In genomic region chr2:156705473-156705872, GRCm38 (mm10) we compare ENCODE assay signal across 9 mouse cellular contexts.
A peak's percentile ranks its signal among the peaks of the same experiment; 100 is the strongest.
DNase-seq lines count a peak whose midpoint lies in the region; ATAC-seq and TF ChIP-seq lines count a peak whose summit lies in the region.
"Had no signal": no experiment of that assay in that cellular context is flagged by ENCODE, and none has a peak within 500 bp of the region (broad histone marks: within the 10 kb centered on the region; RNA-seq: fewer than 3 reads in every experiment).

No protein-coding gene starts in this region.

- TF ChIP-seq EP300 in heart, adult 2 months (IDR thresholded peaks at IDR 0.05; ENCODE audit: insufficient read depth, low read depth, low read length): peak; percentile 94

- no peaks in the 10 kb centered on the region for H3K9me3 ChIP-seq in heart, embryonic 11.5 days (replicated peaks; ENCODE audit: control insufficient read depth, low read length)
- H3K9me3 ChIP-seq in forebrain, embryonic 16.5 days (ENCODE audit: control insufficient read depth, low read length): no peaks in the 10 kb centered on the region
- no peaks in the 10 kb centered on the region for H3K9me3 ChIP-seq in midbrain, postnatal 0 days (ENCODE audit: low read length)
- H3K9me3 ChIP-seq: megakaryocyte, embryonic 14.5 days had no signal

- WGBS in heart, adult 2 months: 16% methylated on average over 6 of the region's 6 CpGs
- 15% methylated on average over 6 of the region's 6 CpGs for WGBS in heart, embryonic 11.5 days (ENCODE audit: insufficient replicate concordance)
- 19% methylated on average over 6 of the region's 6 CpGs for WGBS in forebrain, embryonic 16.5 days
- 21% methylated on average over 6 of the region's 6 CpGs for WGBS in midbrain, postnatal 0 days

- no peaks in the 10 kb centered on the region for H3K4me1 ChIP-seq in heart, adult 2 months (ENCODE audit: control insufficient read depth, insufficient read depth, low read length)
- no peaks in the 10 kb centered on the region for H3K4me1 ChIP-seq in heart, embryonic 11.5 days (ENCODE audit: control insufficient read depth, insufficient read depth, low read length)
- no peaks in the 10 kb centered on the region for H3K4me1 ChIP-seq in forebrain, embryonic 16.5 days (replicated peaks; ENCODE audit: control insufficient read depth, insufficient read depth, low read length)
- no peaks in the 10 kb centered on the region for H3K4me1 ChIP-seq in midbrain, postnatal 0 days (ENCODE audit: insufficient read depth, low read length)

- H3K27ac ChIP-seq in heart, adult 2 months: no peak overlapping the region
- no peak overlapping the region for H3K27ac ChIP-seq in heart, embryonic 11.5 days (ENCODE audit: low read depth, low read length)
- H3K27ac ChIP-seq in forebrain, embryonic 16.5 days (ENCODE audit: low read length): no peak overlapping the region
- no peak overlapping the region for H3K27ac ChIP-seq in midbrain, postnatal 0 days (ENCODE audit: low read depth, low read length)

- no peak; the same call in 1 of the 2 replicates for TF ChIP-seq CTCF in heart, adult 2 months (IDR thresholded peaks at IDR 0.05)
- TF ChIP-seq CTCF in midbrain, postnatal 0 days (IDR thresholded peaks at IDR 0.05): peak; percentile 98

- H3K4me3 ChIP-seq in heart, adult 2 months: no peak overlapping the region
- H3K4me3 ChIP-seq in heart, embryonic 11.5 days (ENCODE audit: low read depth, low read length): no peak overlapping the region
- no peak overlapping the region for H3K4me3 ChIP-seq in forebrain, embryonic 16.5 days (replicated peaks; ENCODE audit: low read length)
- no peak overlapping the region for H3K4me3 ChIP-seq in midbrain, postnatal 0 days (ENCODE audit: low read depth, low read length)
- H3K4me3 ChIP-seq: megakaryocyte, embryonic 14.5 days had no signal

- intact Hi-C loops in heart, adult 2 months (cut with DNase I): loop anchor here (1.0 kb wide), 3 partner anchors 92 to 175 kb away; partner anchors contain the start of gene Dlgap4
- intact Hi-C loops in left cerebral cortex, postnatal 4 days (cut with DNase I): loop anchor here (5.0 kb wide), 1 partner anchor 173 kb away; no protein-coding TSS in a partner anchor

- H3K9ac ChIP-seq in heart, adult 2 months (ENCODE audit: low read depth, low read length): no peak overlapping the region
- no peak overlapping the region for H3K9ac ChIP-seq in heart, embryonic 11.5 days (ENCODE audit: low read depth, low read length)
- H3K9ac ChIP-seq in forebrain, embryonic 16.5 days (replicated peaks; ENCODE audit: low read depth, low read length): no peak overlapping the region
- H3K9ac ChIP-seq in midbrain, postnatal 0 days (replicated peaks; ENCODE audit: low read length, poor library complexity, severe bottlenecking): no peak overlapping the region

- no peaks in the 10 kb centered on the region for H3K79me2 ChIP-seq in heart, adult 2 months (replicated peaks; ENCODE audit: control insufficient read depth, insufficient read depth, low read length)

- no peak for ATAC-seq in heart, embryonic 11.5 days (replicated peaks; ENCODE audit: insufficient number of reproducible peaks, low FRiP score, low TSS enrichment)
- peak; percentile 59 for ATAC-seq in forebrain, embryonic 16.5 days
- ATAC-seq in midbrain, postnatal 0 days (ENCODE audit: low FRiP score): peak; percentile 52; the same call in 1 of the 2 replicates

- H3K27me3 ChIP-seq in heart, adult 2 months (ENCODE audit: control insufficient read depth, insufficient read depth, low read length): no peaks in the 10 kb centered on the region; the same call in 1 of the 2 replicates
- H3K27me3 ChIP-seq in heart, embryonic 11.5 days (ENCODE audit: control insufficient read depth, insufficient read depth, low read length): peaks cover 5% of the 10 kb centered on the region; the same call in 1 of the 2 replicates
- H3K27me3 ChIP-seq in forebrain, embryonic 16.5 days (replicated peaks; ENCODE audit: control insufficient read depth, insufficient read depth, low read length): no peaks in the 10 kb centered on the region
- H3K27me3 ChIP-seq in midbrain, postnatal 0 days (ENCODE audit: insufficient read depth, low read length): no peaks in the 10 kb centered on the region

- no peak overlapping the region for H3K4me2 ChIP-seq in heart, embryonic 11.5 days
- H3K4me2 ChIP-seq in forebrain, embryonic 16.5 days (ENCODE audit: low read length): no peak overlapping the region
- no peak overlapping the region for H3K4me2 ChIP-seq in midbrain, postnatal 0 days (ENCODE audit: low read depth, low read length, poor library complexity, severe bottlenecking)

- TF ChIP-seq POLR2A in heart, adult 2 months (IDR thresholded peaks at IDR 0.05; ENCODE audit: insufficient read depth, low read depth, low read length): no peak

- no peaks in the 10 kb centered on the region for H3K36me3 ChIP-seq in heart, adult 2 months (ENCODE audit: control insufficient read depth, insufficient read depth, low read length)
- no peaks in the 10 kb centered on the region for H3K36me3 ChIP-seq in heart, embryonic 11.5 days (ENCODE audit: control insufficient read depth, insufficient read depth, low read length)
- no peaks in the 10 kb centered on the region for H3K36me3 ChIP-seq in forebrain, embryonic 16.5 days (ENCODE audit: control insufficient read depth, insufficient read depth)
- peaks cover 23% of the 10 kb centered on the region for H3K36me3 ChIP-seq in midbrain, postnatal 0 days (ENCODE audit: insufficient read depth, low read length)

- DNase-seq in heart, adult 2 months: peak; percentile 71 to 90
- DNase-seq in cerebellum, adult 11-12 months: peak; percentile 73
- DNase-seq in hindlimb bud, embryonic 11.5 days (ENCODE audit: extremely low spot score, low read depth, low spot score): peak; percentile 69
- peak; percentile 85 for DNase-seq in left cerebral cortex, postnatal 4 days
- peak; percentile 87 for DNase-seq in midbrain, postnatal 0 days (ENCODE audit: low spot score)
- peak; percentile 80 to 85 for DNase-seq in spleen, postnatal 10 days (ENCODE audit: low spot score in 2 of 2)
